Mouse (Mus musculus) c-Kit-negative CD71-positive TER-119-positive erythroid progenitor cells, embryonic 14.5 days (primary cell): ENCODE data around the gene Rimbp2.
"Not testable (repeated sequence)": the region's sequence is repeated elsewhere in the genome, so short reads cannot be mapped to it uniquely, and the experiment has no call there.

Source experiments
- DNase-seq: peaks from one replicate; pipeline ENCODE4 v3.0.0-alpha.2; 2013; ENCODE audit warnings: low read depth, low spot score

Rimbp2 gene

DNA sequence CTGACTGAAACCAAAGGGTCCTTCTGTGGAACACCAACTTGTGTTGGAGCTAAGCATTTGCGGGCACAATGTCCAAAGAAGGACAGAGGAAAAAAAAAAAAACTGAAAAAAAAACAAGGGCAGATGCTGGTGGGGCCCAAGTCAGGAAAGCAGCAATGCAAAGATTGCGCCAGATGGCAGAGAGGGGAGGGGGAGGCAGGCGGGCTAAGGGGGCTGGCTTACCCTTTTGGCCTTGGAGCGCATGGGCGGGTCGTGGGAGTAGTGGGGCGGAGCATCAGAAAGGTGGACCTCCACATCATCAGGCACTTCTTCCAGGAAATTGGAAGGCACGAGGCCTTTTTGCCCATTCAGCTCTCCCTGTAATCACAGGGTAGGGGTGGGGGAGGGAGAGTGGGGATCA is 192.2 kb downstream of the Rimbp2 start:
- no peak for DNase-seq

GRCm38 (mm10) chr5:128746261-128746660 is 207.0 kb downstream of the Rimbp2 start:
- no peak for DNase-seq

- no peak for DNase-seq
Measured at GRCm38 (mm10) chr5:128745206-128745605, 208.1 kb downstream of the Rimbp2 start.

DNA sequence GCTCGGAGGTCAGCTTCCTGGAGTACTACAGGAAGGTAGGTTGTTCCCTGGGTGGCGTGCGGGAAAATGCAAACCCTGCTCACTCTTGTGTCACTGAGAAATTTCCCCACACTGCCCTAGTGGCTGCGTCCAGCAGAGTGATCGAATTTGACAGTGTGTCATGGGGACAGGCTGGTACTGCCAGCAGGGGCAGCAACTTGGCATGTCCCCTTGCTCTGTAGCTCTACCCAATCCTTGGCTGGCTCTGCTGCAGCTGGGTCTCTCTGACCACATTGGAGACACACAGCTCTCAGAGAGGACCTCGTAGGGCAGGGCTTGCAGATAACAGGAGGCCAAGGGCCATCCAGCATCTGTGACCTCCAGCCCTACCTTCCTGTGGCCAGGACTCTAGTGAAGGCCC is 208.9 kb downstream of the Rimbp2 start:
- DNase-seq, result no peak

GRCm38 (mm10) chr5:128739838-128740171 is 213.5 kb downstream of the Rimbp2 start:
- DNase-seq, result no peak

- no peak for DNase-seq
Measured at GRCm38 (mm10) chr5:128739168-128739837, 214.0 kb downstream of the Rimbp2 start.

GRCm38 (mm10) chr5:128735921-128736320 is 217.4 kb downstream of the Rimbp2 start:
- DNase-seq, result no peak

DNA sequence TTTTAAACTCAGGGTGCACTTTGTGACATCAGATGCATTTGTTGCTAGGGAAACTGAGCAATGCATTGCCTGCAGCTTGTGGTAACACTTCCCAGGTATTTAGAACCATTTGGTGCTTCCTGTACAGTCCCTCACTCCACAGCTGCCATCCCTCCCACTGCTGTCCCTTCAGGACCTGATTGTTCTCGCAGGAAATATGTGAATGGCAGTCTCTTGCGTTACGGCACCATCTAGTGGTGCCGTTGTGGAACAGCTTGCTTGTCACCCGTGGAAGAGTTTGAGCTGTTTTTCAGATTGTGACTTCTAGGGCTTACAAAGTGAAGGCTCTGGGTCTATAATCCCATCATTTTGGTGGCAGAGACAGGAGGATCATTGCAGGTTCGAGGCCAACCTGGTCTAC is 219.3 kb downstream of the Rimbp2 start:
- no peak for DNase-seq

GRCm38 (mm10) chr5:128732416-128733014 is 220.8 kb downstream of the Rimbp2 start:
- no peak for DNase-seq

- no peak for DNase-seq
Measured at GRCm38 (mm10) chr5:128730634-128731033, 222.7 kb downstream of the Rimbp2 start.

DNA sequence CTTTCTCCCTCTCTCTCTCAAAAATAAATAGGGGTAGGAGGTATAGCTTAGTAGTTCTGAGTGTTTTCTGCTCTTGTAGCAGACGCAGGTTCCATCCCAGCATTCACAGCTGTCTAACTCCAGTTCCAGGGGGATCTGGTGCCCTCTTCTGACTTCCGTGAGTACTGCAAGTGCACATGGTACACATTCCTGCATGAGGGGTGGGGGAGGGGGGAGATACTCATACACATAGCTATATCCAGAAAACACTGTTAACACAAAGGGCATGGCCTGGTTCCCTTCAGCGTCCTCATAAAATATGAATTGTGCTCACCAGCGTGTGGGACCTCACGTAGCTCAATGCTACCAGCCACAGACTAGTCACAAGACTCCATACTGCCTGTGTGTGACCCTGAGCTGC is 223.9 kb downstream of the Rimbp2 start:
- DNase-seq, result no peak

- not testable (repeated sequence) for DNase-seq
Measured at GRCm38 (mm10) chr5:128720461-128720860, 232.8 kb downstream of the Rimbp2 start.

GRCm38 (mm10) chr5:128715171-128715570 is 238.1 kb downstream of the Rimbp2 start:
- no peak for DNase-seq

DNA sequence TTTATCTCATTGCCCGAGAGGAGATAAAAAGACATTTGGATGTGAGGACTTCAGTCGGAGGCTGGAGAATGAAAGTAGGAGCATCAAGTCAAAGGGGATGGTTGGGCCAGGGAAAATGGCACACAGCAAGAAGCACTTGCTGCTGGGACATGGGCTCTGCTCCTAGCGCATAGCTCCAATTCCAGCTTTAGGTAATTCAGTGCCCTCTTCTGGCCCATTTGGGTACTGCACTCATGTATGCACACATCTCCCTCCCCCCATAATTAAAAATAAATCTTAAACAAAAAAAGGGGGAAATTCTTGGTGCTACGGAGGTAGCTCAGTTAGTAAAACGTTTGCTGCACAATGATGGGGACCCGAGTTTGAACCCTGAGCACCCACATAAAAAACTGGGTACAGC is 241.4 kb downstream of the Rimbp2 start:
- DNase-seq, result no peak

DNA sequence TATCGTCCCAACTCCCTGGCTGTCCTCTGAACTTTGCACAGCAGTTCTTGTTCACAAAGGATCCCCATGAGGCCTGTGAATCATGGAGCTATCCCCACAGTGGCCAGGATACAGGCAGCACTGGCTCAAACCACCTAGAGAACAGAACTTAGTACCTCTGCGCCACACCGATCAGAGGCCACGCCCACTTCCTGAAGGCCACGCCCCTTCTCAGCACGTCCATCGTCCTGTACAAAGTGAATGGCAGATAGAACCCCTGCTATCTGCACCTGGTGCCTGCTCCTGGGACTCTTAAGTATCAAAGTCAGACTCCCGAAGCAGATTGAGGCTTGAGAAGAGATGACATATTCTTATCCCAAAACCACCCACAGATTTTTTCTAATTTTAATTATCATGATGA is 242.7 kb downstream of the Rimbp2 start:
- no peak for DNase-seq

DNA sequence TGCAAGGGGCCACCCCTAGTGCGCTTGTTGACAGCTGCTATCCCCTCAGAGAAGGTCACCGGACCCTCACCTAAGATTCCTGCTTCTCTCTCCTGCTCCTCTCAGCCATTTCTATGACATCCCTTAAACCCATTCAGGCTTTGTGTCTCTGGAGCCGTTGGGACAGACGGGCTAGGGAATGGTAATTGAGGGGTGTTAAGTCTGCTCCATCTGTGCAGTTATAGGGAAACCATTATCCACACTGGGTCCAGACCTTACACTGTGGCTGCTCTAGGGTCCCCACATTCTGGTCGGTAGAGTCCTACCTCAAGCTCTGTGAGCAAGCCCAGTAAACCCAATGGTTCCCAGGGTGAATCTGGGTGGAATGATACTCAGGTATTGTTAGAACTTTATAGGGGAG is 244.4 kb downstream of the Rimbp2 start:
- no peak for DNase-seq
